Mouse (Mus musculus): ENCODE data around the gene Chpf2.

GRCm38 (mm10) chr5:24598570-24599006 is 12.0 kb downstream of the Chpf2 start:
- TF ChIP-seq TAL1 (conservative IDR thresholded peaks at IDR 0.05; ENCODE audit: low read depth, low read length) = no peak
- TF ChIP-seq CTCF (IDR thresholded peaks at IDR 0.05; ENCODE audit: low read depth, low read length) = no peak
- TF ChIP-seq POLR2AphosphoS5 (IDR thresholded peaks at IDR 0.05; ENCODE audit: insufficient replicate concordance, low read depth, low read length) = no peak
- TF ChIP-seq GATA1 (IDR thresholded peaks at IDR 0.05; ENCODE audit: borderline replicate concordance, low read length) = no peak
- no peak for TF ChIP-seq GATA2 (IDR thresholded peaks at IDR 0.05; ENCODE audit: borderline replicate concordance, low read depth, low read length)

Data from G1E (cell line).